Mouse (Mus musculus) megakaryocyte, embryonic 14.5 days (primary cell): Measurements from ENCODE around the gene Sh3kbp1. TPM values are rescaled to one million over a fixed set of nuclear protein-coding genes. Genes with fewer than 3 reads are reported as not detected.

Experiments used
- H3K27me3 ChIP-seq: replicated peaks from 2 replicates; pipeline ENCODE3; 2012; ENCODE audit warnings: inconsistent platforms
- H3K36me3 ChIP-seq: replicated peaks from 2 replicates; pipeline ENCODE3; 2012; ENCODE audit warnings: low read length, inconsistent platforms, mixed read lengths
- H3K4me1 ChIP-seq: 2 replicates; pipeline ENCODE4 v1.6.1; 2012; ENCODE audit warnings: inconsistent platforms
- H3K4me3 ChIP-seq: replicated peaks from 2 replicates; pipeline ENCODE3; 2012; ENCODE audit warnings: moderate library complexity, mild to moderate bottlenecking, inconsistent platforms
- H3K9me3 ChIP-seq: 2 replicates; pipeline ENCODE4 v1.6.1; 2012; ENCODE audit warnings: inconsistent platforms
- FLI1 ChIP-seq: IDR thresholded peaks from 2 replicates; pipeline ENCODE4 v1.6.1; 2012; ENCODE audit warnings: low read length, inconsistent platforms, mixed read lengths
- GATA1 ChIP-seq: IDR thresholded peaks from 3 replicates; pipeline ENCODE4 v1.6.1; 2012; ENCODE audit warnings: mixed read lengths, low read length, inconsistent platforms, borderline replicate concordance
- polyA plus RNA-seq: library from polyadenylated mRNA; stranded (reverse); fragments of >175 nt; gene quantifications from 2 replicates; pipeline ENCODE4 v1.2.3, GENCODE M21; 2012; ENCODE audit warnings: low replicate concordance; ENCODE audit not compliant: insufficient read depth

The Sh3kbp1 gene
- polyA plus RNA-seq, 1 experiment = 1.9 TPM

DNA sequence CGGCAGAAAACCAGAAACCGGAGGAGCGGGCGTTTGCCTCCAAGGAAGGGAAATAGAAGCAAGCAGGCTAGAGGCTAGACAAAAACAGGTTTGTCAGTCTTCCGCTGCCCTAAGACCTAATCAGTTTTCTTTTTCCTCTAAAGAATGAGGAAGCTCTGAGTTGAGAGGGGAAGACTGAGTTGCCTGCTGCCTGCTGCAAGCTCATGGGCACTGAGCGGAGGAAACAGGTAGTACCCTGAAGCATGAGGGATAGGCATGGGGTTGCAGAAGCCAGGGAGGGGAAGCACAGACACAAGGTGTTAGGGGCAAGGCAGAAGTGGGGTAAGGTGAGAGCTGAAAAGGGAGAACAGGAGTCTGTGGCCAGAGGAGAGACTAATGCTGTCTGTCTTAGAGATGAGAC lies 297.7 kb downstream of the Sh3kbp1 start:
- Histone ChIP-seq H3K27me3 (peaks cover 14% of the 10 kb centered on the region), H3K36me3 (peaks cover 4% of the 10 kb centered on the region)

DNA sequence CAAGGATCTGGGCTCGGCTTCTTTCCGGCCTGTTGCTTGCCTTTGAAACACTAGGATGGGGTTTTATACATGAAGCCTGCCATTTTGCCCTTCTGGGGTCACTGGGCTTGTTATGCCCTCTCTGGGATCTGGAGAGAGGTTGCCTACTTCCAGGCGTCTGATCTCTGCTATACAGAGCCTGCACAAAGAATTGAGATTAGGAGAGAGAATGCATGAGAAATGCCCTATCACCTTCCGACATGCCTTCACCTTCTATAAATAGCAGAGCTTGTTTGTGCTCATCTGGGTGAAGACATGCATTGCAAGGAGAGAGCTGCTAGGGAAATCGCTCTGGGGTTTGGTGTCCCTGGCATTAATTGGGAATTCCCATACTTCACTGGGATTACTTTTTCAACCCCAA lies 301.1 kb downstream of the Sh3kbp1 start:
- Histone ChIP-seq H3K4me3 (no peak overlapping the region), H3K27me3 (peaks cover 16% of the 10 kb centered on the region), H3K36me3 (no peaks in the 10 kb centered on the region), H3K4me1 (peaks cover 27% of the 10 kb centered on the region), H3K9me3 (peaks cover 5% of the 10 kb centered on the region; the same call in 1 of the 2 replicates)
- no peak for TF ChIP-seq GATA1
- no peak for TF ChIP-seq FLI1

More for the DNA sequence above, 297.7 kb downstream of the Sh3kbp1 start:
- Histone ChIP-seq H3K9me3 (peaks cover 5% of the 10 kb centered on the region; the same call in 1 of the 2 replicates), H3K4me3 (no peak overlapping the region), H3K4me1 (peaks cover 17% of the 10 kb centered on the region)
- TF ChIP-seq FLI1 (no peak), GATA1 (no peak)

DNA sequence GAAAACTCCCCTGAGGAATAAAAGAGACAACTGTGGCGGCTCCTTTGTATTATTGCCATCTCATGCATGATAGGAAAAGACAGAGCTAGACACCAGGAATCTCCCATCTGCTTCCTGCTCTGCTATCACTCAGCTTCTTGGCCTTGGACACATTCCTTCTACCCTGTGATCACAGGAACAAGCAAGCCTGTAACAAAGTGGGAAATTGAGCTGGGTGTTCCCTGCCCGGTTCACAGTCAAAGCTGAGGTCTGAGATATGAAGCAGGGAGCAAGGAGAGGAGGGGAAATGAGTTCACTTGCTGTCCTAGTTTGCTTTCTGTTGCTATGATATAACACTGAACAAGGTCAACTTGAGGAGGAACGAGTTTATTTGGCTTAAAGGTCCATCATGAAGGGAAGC lies 301.8 kb downstream of the Sh3kbp1 start:
- peaks cover 5% of the 10 kb centered on the region; the same call in 1 of the 2 replicates for H3K9me3 ChIP-seq
- H3K27me3 ChIP-seq = peaks cover 12% of the 10 kb centered on the region
- no peak overlapping the region for H3K4me3 ChIP-seq
- TF ChIP-seq FLI1 = no peak
- no peak for TF ChIP-seq GATA1
- H3K36me3 ChIP-seq = no peaks in the 10 kb centered on the region
- peaks cover 27% of the 10 kb centered on the region for H3K4me1 ChIP-seq

DNA sequence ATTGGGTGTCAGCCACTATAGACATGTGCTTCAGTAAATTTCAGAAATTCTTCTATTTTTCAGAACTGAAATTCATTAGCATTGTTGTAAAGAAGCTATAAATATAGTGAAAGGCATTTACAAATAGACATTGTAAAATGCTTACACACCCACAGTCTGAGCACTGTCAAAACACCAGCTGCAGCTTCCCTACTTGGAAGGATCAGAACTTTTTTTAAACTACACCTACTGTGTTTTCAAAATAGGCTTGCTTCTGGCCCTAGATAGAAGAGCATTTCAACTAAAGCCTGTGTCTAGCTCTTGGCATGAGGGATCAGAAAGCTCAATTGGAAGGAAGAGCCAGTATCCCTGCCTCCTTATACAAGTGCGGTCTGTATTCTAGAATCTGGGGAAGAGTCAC lies 305.0 kb downstream of the Sh3kbp1 start:
- Histone ChIP-seq H3K4me3 (no peak overlapping the region), H3K4me1 (peaks cover 27% of the 10 kb centered on the region)
- TF ChIP-seq FLI1 (no peak), GATA1 (no peak)

DNA sequence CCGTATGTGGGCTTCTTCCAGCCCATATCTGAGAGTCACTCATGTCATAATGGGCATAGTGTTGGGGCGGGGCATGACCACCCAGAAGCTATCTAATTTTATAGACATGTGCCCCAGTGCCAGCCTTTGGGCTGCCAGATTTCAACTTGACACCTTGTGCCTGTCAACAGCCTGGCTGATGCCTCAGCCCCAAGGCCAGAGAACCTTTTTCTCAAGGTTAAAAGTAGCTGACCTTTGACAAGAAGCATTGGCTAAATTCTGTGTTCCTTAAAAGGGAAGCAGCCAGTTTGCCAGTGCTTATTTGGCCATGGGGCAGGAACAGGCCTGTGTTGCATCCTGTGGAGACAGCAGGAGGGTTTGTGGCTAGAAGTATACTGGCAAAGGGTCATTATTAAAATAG lies 315.5 kb downstream of the Sh3kbp1 start:
- Histone ChIP-seq H3K9me3 (no peaks in the 10 kb centered on the region), H3K27me3 (peaks cover 2% of the 10 kb centered on the region), H3K4me1 (peaks cover 9% of the 10 kb centered on the region), H3K4me3 (no peak overlapping the region), H3K36me3 (no peaks in the 10 kb centered on the region)
- no peak for TF ChIP-seq GATA1
- no peak for TF ChIP-seq FLI1

More for the DNA sequence above, 305.0 kb downstream of the Sh3kbp1 start:
- H3K27me3 ChIP-seq = peaks cover 10% of the 10 kb centered on the region
- peaks cover 4% of the 10 kb centered on the region; the same call in 1 of the 2 replicates for H3K9me3 ChIP-seq
- no peaks in the 10 kb centered on the region for H3K36me3 ChIP-seq

DNA sequence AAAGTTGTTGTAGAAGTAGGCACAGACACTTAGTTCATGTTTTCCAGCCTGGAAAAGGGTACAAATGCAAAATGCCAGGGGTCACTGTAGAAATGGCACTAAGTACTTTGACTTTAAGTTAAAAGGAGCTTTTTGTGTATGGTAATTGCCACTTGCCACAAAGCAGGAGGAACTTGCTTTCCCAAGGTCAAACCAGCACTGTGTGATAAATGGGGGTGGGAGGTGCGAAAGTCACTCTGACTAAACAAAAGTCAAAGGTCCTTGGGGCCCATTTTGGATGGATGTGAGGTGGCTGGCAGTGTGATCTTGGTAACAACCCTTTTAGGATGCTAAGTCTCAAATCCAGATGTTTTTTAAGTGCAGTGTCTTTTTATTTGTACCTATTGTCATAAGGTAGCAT lies 316.5 kb downstream of the Sh3kbp1 start:
- Histone ChIP-seq H3K36me3 (no peaks in the 10 kb centered on the region), H3K27me3 (peaks cover 2% of the 10 kb centered on the region), H3K9me3 (no peaks in the 10 kb centered on the region), H3K4me3 (no peak overlapping the region), H3K4me1 (peaks cover 9% of the 10 kb centered on the region)
- TF ChIP-seq FLI1 = no peak
- no peak for TF ChIP-seq GATA1

DNA sequence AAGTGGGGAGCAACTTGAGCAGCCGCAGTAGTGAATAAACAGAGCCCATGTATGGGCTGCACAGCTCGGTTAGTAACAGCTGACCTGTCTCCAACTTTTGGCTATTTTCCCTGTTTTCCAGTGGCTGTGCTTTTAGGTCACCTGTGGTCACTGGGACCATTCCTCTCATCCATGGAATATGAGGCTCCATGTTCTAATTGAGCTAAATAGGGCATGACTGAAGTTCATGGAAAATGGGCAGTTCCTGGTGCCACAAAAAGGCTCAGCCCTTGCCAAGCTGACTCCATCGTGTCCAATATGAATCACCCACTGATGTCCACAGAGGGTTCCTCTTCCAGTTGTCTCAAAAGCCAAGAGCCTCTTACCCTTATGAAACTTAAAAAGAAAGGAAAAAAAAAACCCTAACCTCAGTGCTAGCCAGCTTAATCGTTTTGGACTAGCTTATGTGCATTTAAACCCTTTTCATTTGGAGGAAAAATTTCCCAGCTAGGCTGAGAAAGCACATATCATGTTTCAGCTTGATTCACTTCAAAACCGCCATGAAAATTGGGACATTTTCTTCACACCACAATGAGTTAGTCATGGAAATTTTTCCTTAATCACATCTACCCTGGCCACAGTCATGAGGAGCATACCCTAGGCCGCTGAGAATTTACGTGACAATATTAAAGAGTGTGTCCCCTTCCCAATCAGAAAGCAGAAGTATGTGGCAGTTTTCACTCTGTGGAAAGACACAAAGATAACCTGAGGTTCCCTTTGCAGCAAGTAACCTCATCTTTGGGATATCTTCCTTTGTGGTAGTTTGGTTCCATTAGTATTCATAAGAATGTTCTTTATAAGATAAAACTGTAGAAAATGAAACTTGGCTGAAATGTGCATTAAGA lies 326.7 kb downstream of the Sh3kbp1 start:
- Histone ChIP-seq H3K4me3 (no peak overlapping the region), H3K27me3 (peaks cover 20% of the 10 kb centered on the region), H3K36me3 (no peaks in the 10 kb centered on the region), H3K9me3 (no peaks in the 10 kb centered on the region), H3K4me1 (no peaks in the 10 kb centered on the region)
- TF ChIP-seq GATA1 (no peak), FLI1 (no peak)

DNA sequence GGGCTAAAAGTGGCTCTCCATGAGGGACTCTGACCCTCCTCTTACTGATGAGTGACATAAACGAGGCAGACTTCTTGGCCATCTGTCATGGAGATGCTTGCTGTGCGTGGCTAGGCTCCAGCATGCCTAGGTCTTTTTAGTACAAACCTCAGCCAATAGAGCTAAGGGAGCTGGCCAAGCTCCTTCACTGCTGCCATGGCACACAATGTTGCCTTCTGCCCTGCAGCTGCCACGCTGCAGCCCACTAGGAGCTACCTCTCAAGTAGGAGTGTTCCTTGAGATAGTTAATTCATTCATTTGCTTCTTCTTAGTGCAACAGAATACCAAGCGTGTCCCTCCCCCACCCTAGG lies 327.3 kb downstream of the Sh3kbp1 start:
- Histone ChIP-seq H3K4me3 (no peak overlapping the region), H3K4me1 (no peaks in the 10 kb centered on the region), H3K27me3 (peaks cover 19% of the 10 kb centered on the region), H3K9me3 (no peaks in the 10 kb centered on the region), H3K36me3 (no peaks in the 10 kb centered on the region)
- TF ChIP-seq FLI1 = no peak
- no peak for TF ChIP-seq GATA1

DNA sequence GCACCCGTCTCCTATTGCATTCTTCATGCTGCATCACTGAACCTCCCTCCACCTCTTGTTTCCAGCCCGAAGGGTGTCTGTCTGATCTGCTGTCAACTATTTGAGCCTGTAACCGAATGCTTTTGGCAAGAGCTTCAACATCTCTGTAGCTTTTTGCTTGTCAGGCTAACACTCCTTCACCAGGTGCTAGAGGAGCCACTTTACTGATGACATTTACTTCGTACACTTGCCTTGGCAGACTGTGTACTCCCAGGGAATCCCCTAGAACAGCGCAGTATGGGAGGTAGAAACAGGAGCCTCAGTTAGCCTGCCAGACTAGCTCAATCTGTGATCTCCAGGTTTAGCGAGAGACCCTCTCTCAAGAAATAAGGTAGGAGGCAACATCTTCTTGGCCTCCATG lies 328.4 kb downstream of the Sh3kbp1 start:
- no peaks in the 10 kb centered on the region for H3K4me1 ChIP-seq
- no peaks in the 10 kb centered on the region for H3K9me3 ChIP-seq
- peaks cover 19% of the 10 kb centered on the region for H3K27me3 ChIP-seq
- no peak overlapping the region for H3K4me3 ChIP-seq
- no peaks in the 10 kb centered on the region for H3K36me3 ChIP-seq
- no peak for TF ChIP-seq FLI1
- TF ChIP-seq GATA1 = no peak

DNA sequence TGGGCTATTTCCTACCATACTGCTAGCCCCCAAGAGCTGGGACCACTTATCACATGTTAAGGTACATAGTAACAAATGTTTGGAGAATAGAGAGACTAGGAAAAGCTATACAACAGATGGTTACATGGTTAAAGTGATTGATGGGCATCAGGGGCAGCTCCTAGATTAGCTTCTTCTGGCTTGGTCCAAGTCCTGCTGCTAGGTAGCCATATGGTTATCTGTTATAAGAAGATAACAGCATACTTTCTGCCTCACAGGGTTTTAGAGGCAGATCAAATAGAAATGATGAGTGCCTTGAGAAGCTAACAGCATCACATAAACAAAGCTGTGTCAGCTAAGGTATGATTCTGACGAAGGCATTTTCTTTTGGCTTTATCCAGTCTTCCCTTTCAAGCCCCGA lies 334.3 kb downstream of the Sh3kbp1 start:
- H3K9me3 ChIP-seq = no peaks in the 10 kb centered on the region
- peaks cover 7% of the 10 kb centered on the region for H3K4me1 ChIP-seq
- H3K36me3 ChIP-seq = peaks cover 4% of the 10 kb centered on the region
- TF ChIP-seq GATA1 = no peak
- TF ChIP-seq FLI1 = no peak
- H3K27me3 ChIP-seq = peaks cover 15% of the 10 kb centered on the region
- H3K4me3 ChIP-seq = no peak overlapping the region
